Mouse (Mus musculus) right cerebral cortex, postnatal 4 days (tissue): Measurements from ENCODE around the gene Ccdc163.
A peak's percentile ranks its signal among the peaks of the same experiment; 100 is the strongest.

Source experiments
- DNase-seq: peaks from one replicate; pipeline ENCODE4 v3.0.0-alpha.2; 2022

Gene Ccdc163

DNA sequence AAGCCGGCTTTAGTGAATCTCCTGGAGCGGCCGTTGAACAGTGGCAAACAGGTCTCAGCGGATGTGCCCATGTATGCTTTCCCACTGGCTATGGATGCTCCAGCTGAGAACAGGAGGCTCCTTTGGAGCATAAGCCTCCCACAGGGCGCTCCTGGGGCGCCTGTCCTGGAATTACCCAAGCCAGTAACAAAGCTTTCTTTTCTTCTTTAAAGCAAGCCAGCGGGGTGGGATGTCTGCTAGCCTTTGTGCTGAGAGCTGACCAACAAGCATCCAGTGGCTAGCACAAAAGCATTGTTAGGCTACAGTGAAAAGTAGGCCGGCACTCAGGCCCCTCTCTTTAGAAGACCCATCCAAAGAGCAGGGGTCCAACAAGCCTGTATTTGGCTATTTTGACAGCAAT is 73.9 kb downstream of the Ccdc163 start:
- DNase-seq = no peak

DNA sequence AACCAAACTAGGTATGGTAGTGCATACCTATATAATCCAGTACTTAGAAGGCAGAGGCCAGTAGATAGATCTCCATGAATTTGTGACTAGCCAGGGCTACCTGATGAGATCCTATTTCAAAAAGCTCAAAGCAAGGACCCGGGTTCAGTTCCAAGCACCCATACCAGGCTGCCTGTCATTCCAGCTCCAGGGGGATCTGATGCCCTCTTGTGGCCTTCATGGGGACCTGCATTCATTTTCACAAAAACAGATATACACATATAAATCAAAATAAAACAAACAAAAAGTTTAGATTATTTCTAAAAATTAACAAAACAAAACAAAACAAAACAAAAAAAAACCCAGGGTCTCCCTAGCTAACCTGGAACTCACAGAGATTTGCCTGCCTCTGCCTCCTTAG is 78.3 kb downstream of the Ccdc163 start:
- no peak for DNase-seq

DNA sequence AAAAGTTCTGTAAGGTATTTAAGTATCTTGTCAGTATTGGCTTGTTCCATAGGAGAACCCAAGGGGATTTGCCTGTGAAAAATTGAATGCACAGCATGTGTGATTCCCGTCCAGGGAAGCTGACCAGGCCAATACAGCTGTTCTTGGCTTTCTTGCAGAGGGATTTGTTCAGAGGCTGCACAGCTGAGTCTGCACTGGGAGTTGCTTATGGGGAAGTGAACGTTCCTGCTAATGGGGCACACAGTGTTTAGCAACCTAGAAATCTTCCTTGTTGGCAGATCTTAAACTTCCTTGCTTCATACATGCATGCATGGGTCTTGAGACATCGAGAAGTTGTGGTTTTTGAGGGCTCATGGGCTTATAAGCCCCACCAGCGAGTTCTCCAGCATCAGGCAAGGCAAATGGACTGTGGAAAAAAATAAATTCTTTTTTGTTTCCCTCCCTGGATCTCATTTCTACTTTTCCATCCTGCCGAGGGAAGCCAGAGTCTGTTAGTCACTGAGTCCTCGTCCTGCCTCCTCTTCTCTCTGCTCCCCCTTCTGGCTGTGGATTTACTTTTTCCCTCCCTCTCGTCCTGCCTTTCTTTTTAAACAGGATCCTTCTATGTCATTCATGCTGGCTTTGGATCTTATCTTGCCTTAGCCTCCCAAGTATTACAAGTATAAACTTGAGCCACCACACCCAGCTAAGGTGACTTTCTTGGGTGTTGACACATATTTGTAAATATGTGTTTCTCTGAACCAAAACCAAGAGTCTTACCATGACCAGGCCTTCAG is 79.9 kb downstream of the Ccdc163 start:
- no peak for DNase-seq

DNA sequence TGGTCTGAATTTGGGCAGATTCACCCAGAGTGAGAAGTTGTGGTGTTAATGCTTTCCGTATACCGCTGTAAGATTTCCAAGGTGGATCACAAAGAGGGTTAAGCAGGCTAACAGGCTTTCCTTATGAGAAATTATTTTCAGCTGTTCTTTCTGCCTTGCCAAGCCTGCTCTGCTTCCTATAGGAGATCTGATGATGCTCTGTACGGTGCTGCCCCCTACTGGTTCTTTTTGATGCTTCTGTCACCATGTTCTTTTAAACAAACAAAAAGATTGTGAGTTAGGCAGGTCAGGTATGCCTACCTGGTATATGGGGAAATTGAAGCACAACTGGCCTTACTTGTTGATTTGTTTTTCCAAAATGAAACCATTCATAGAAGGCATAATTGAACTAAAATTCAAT is 80.6 kb downstream of the Ccdc163 start:
- peak; percentile 83 for DNase-seq

DNA sequence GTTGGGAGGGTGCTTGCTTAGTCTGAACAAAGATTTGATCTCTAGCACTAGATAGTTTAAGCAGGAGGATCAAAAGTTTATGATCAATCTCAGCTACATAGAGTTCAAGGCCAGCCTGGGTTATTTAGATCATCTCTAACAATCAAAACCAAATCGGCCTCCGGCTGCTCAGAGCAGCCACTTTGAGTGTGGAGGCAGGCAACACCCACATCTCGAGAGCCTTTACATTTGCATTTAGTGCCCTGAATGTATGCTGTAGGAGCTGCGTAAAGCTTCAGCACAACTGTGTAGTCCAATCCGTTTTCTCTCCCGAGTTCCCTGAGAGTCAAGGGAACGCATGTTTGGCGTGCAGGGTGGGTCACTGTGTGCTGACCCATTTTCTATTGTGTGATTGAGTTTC is 84.1 kb downstream of the Ccdc163 start:
- no peak for DNase-seq

DNA sequence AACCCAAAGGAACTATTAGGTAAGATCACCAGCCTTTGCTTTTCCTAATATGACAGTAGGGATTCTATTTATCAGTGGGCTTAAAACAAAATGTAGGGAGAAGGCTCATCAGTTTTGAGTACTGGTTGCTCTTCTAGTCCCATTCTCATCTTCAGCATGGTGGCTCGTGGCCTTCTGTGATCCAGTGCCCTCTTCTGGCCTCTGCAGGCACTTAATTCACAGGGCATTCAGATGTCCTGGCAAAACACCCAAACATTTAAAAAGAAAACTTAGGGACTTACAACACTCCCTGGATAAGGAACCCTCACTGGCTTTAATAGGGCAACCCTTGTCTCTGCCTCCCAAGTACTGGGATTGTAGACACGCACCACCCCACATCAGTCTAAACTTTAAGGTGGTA is 86.0 kb downstream of the Ccdc163 start:
- DNase-seq = no peak

DNA sequence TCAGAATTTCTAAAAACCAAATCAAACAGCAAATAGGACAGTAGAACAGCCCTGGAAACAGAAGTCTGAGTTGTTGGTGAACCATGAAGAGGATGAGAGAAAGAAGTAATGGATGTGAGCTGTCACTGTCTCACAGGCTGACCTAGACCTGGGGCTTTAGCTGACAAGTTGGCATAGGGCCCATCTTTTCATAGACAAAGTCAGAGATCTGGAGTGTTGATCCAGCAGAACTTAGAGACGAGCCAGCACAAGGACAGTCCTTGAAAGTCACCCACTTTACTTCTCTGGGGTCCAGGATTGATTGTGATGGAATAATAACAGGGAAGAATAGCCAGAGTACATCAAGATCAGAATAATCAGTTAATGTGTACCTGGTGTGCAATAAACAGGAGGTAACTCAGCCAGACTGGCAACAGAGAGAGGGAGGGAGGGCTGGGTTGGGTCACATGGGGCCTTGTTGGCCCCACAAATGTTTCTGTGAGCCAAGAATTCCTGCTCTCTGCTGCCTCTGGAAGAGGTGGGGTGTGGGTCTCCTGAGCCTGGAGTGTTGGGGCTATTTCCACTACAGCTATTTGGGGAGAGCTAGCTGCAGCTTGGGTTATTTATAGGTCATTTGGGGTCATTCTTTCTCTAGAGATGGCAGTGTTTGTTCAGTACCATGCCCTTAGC is 88.3 kb downstream of the Ccdc163 start:
- no peak for DNase-seq

DNA sequence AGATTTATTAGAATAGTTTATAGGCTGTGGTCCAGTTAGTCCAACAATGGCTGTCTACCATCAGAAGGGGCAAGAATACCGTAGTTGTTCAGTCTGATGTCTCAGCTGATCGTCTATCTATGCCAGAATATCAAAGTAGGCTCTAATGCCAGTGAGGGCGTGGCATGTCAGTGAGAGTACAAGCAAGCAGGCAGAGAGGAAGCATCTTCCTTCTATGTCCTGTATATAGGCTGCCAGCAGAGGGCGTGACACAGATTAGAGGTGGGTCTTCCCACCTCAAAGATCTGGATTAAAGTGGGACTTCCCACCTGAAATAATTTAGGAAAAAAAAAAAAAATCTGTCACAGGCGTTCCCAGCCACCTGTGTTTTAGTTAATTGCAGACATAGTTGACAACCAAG is 91.6 kb downstream of the Ccdc163 start:
- peak; percentile 24 for DNase-seq
